Mouse (Mus musculus) gastrocnemius, postnatal 4 days (tissue): ENCODE measurements around the gene Mpg. TPM values are rescaled to one million over a fixed set of nuclear protein-coding genes. Genes with fewer than 3 reads are reported as not detected.
A peak's percentile ranks its signal among the peaks of the same experiment; 100 is the strongest.
"Not testable (repeated sequence)": the region's sequence is repeated elsewhere in the genome, so short reads cannot be mapped to it uniquely, and the experiment has no call there.

Experiments used
- DNase-seq, 2 experiments: peaks; one replicate each; pipeline ENCODE4 v3.0.0; 2021 to 2022; ENCODE audit warnings: low spot score in 2 of 2, mixed read lengths in 2 of 2
- total RNA-seq, 2 experiments: library from RNA; stranded (reverse); gene quantifications; 2 replicates each; pipeline ENCODE4 v1.2.3; 2021

Mpg gene
- total RNA-seq, 2 experiments from 2014 or later: 17.6 to 18.2 TPM

DNA sequence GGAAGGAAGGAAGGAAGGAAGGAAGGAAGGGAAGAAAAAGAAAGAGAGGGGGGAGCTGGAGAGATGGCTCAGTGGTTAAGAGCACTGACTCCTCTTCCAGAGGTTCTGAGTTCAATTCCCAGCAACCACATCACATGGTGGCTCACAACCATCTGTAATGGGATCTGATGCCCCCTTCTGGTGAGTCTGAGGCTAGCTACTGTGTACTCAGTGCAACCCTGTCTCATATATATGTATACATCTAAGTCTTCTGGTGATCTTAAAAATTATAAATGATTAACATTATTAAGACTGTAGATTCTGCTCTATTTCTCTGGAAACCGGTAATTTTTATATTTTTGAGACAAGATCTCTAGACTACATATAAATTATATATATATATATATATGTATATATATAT is 25.3 kb upstream of the Mpg start:
- DNase-seq: not testable (repeated sequence)

GRCm38 (mm10) chr11:32201922-32202685 is 24.2 kb upstream of the Mpg start:
- DNase-seq: no peak

DNA sequence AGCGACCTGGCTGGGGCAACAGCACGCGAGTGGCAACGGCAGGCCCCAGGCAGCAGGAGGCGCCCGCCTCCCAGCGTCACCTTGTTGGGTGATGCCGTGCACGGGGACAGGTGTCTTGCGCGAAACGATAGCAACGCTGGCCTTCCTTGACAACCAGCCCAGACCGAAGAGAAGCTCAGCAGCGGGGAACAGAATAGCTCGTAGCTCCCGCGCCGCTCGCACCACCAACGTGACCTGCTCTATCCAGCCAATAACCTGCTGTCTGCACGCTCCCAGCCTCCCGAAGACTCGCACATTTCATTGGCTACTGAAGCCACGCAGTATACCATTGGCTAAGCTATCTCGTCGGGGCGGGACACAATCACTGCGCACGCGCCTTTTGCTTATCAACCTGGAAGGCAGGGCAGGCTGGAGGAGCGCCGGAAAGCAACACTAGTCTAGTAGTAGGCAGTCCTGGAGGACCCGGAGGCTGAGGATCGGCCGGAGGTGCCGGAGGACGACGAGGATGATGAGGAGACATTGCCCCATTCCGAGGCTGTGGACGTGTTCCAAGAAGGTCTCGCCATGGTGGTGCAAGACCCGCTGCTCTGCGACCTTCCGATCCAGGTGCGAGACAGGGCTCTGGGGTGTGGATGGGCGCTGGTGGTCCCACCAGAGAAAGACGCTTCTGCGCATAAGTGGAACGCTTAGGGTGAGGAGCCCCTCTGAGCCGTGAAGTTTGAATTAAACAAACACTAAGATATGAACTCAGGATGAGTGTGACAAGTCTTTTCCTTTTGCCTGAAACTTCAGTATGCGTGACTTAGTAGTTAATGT is 21.0 kb upstream of the Mpg start, which contains the start of gene Snrnp25:
TSS of gene Snrnp25 (plus strand) at position 358 of the 816 bp plus-strand sequence.
- DNase-seq: peak; percentile 83 to 92

DNA sequence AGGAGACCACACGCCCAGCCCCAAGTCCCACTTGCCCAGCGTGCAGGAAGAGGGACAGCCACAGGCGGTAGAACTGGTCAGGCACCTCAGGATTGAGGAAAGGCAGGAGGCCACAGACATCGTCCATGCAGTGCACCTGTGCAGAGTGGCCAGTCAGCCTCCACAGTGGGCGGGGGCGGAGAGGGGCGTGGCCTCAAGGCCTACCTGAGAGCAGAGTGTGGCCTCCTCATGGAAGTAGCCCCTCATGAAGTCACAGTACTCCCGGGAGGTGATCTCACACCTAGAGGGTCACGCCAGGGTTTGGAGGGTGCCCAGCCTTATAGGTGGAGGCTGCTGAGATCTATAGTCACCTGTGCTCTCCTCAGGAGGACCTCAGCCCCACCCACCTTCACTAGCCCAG is 15.7 kb upstream of the Mpg start:
- DNase-seq: no peak

DNA sequence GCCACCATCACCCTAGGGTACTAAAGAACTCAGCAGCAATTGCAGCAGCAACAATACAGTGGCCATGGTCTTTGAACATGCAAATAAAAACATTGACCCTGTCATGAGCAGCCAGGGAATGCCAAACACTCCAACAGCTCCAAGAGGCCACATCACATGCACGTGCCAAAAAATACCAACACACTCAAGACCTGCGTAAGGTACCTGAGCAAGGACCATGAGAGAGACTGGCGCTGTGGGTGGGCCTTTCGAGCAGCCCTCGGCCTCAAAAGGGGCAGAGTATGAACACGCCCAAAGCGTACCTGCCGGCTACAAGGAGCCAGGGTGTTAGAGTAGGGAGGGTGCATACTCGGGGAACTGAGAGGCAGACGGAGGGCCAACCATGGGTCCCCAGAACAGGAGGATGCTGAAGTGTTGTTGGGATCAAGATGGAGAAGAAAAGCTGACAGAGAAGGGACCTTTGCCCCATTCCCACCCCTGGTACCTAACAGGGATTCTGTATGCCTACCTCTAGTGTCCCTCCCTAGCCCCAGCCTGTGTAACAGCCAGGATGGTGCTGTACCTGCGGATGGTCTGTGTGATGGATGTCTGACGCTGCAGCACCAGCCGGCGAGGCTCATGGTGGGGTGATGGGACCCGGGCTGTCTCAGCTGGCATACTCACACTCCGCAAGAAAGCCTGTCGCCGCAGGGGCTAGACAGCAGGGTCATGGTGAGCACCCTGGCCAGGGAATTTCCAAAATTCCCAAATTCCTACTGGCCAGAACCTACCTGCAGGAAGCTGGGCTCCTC is 10.7 kb upstream of the Mpg start:
- DNase-seq: no peak

DNA sequence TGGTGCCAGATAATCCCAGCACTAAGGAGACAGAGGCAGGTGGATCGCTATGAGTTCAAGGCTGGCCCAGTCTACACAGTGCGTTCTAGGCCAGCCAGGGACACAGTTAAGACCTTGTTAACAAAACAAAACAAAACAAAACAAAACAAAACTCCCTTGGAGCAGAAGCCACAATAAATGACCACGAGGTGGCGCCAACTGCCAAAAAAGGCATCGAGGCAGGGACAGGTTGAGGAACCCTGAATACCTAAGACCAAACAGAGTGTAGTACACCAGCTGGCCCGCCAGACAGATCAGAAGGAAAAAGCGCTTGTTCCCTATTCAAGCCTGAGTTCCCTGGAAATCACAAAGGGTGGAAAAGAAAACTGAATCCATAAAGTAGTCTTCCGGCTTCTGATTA is 9.5 kb upstream of the Mpg start:
- DNase-seq: peak in 1 of 2 experiments; percentile 71

DNA sequence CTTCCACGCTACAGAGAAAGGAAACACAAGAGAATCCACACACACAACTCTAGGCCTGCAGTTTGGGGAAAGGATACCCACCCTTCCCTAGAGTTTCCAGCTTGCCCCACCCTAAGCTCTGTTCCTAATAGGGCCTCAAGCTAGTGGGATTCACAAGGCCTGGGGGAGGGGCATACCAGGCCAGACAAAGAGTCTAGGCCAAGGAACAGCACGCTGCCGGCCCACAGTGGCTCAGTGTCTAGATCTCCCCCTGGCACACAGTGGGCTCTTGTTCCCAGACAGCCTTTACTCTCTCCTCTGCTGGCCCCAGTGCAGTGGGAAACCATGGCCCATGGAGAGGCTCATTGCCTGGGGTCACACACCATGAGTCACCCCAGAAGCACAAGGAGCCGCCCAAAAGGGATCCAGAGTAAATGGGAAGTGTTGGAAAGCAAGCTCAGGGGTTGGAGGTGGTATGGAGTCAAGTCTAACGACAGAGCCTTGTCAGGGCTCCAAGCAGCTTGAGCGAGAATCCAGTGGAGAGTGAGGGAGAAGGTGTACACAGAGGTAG is 7.7 kb upstream of the Mpg start:
- no peak for DNase-seq

DNA sequence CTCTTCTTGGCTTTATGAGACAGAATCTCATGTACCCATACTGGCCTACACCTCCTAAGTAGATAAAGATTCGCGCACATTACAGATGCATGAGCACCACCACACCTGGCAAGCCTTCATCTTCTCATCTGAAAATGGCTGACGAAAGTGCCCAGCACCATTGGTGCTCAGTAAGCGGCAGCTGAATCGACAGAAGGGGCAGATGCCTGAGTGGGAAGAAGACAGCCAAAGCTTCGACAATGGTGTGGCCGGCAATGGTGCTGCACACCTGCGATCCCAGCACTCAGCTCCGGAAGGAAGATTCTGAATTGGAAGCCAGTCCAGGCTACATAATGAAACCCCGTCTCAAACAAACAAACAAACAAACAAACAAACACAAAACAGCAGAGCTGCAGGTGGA is 7.0 kb upstream of the Mpg start:
- no peak for DNase-seq

DNA sequence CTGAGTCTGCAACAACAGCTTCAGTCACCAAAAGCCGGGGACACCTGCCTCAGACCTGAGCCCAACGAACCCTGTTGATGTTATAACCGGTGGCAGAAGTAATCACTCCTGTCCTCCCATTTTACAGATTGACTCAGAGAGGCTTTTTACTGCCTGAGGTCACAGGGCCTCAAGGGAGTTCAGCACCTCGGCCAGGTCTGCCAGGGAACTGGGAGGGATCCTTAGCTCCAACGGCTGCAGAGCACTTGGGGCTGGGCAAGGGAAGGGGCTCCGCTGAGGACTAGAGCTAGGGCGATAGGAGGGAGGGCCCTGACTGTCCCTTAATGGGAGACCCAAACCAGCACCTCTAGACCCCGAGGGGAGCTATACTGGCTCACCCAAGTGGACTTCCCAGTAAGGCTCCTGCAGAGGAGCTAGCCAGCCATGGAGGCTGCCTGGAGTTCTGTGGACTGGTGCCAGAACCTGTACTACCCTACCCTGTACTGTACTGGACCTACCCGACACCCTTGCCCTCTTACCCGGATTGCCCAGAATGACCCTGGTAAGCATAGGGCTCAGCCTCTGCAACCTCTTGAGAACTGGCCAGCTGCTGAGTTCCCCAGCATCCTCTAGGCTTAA is 5.6 kb upstream of the Mpg start:
- DNase-seq: no peak

GRCm38 (mm10) chr11:32221225-32221950 is 4.9 kb upstream of the Mpg start:
- DNase-seq: peak; percentile 46 to 73

- peak; percentile 74 to 79 for DNase-seq
These were observed 4.3 kb upstream of the Mpg start, which contains the start of gene Rhbdf1 for GRCm38 (mm10) chr11:32221951-32222409. TSS of gene Rhbdf1 (minus strand) at chr11:32222300.

DNA sequence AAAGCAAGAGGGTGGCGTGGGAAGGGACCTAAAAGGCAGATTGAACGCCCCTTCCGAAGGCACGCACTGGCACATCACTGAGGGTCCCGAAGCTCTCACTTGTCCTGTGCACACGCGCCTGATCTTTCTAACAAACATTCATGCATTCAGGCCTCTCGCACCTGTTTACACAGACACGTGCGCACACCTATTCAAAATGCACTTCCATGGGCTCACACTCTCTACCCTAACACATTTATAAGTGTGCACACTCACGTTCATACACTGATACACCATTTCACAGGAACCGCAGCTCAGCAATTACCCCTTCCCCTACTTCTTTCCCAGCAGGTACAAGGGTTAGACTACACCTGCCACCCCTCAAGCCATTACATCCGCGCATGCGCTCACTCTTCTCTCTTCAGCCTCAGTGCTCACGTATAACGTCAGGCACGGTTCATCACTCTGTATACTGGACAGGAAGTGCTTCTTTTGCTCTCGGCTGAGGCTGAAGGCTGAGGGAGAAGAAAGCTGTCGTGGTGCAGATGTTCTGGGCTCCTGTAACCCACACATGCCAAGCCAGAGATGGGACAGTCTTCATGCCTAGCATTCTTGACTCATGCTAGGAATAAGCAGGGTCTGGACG is 3.6 kb upstream of the Mpg start:
- no peak for DNase-seq

DNA sequence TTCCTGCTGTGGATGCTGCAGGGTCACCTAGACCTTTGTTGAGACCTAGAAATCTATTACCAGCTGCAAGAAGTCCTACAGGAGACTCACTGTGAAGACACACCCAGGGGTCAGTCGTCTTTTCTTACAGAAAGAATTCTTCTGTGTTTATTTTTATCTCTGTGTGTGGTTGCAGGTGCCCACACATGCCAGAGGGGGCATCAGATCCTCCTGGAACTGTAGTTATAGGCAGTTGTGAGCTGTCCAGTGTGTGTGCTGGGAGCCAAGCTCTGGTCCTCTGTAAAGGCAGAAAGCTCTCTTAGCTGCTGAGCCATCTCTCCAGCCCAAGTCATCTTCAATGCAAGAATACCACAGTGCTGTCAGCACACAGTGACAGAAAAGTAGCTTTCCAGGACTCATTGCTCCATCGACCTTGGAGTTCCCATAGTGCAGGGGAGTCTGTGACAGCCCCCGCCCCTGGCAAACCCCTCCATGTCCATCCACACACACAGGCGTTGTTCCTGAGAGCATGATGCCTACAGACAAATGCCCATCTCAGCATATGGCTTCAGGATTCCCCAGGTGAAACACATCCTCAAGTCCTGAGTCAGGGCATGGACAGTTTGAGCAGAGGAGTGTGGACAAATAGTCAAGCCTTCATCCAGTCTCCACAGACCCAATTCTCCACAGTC is 2.9 kb upstream of the Mpg start:
- no peak for DNase-seq

GRCm38 (mm10) chr11:32224468-32225139 is 1.7 kb upstream of the Mpg start:
- peak; percentile 81 to 89 for DNase-seq

- peak in 1 of 2 experiments; percentile 53 for DNase-seq
These were observed 842 bp upstream of the Mpg start for GRCm38 (mm10) chr11:32225222-32226104.

DNA sequence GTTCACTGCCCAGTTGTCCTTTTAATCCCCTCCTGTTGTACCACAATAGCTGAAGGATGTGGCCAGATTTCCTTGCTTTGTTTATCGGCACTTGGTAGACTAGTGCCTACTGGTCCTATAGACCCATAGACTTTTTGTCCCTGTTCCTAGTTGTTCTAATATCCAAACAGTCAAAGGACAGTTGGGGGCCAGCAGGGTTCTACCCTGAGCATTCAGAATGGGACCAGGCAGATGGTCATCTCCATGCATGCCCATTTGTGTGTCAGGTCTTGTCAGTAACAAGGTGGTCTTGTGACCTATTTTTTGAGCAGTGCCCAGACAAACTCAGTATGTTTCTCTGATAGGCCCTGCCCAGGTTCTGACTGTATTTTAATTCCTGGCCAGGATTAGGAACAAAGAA is 736 bp downstream of the Mpg start:
- no peak for DNase-seq

GRCm38 (mm10) chr11:32227555-32227954 is 1.2 kb downstream of the Mpg start:
- DNase-seq: no peak
